Mouse (Mus musculus): ENCODE results near the gene Vamp3. TPM values are rescaled to one million over a fixed set of nuclear protein-coding genes. Genes with fewer than 3 reads are reported as not detected.

The Vamp3 gene
- polyA plus RNA-seq, 1 experiment = 40.6 TPM

- no peaks in the 10 kb centered on the region; the same call in none of the 2 replicates for H3K36me3 ChIP-seq (ENCODE audit: control insufficient read depth, insufficient read depth, low read length)
- no peak for TF ChIP-seq POLR2A (IDR thresholded peaks at IDR 0.05; ENCODE audit: low read depth, low read length)
- no peak for TF ChIP-seq CTCF (conservative IDR thresholded peaks at IDR 0.05; ENCODE audit: insufficient read depth, insufficient read length, low read depth, low read length)
- 87% methylated on average over 13 of the region's 13 CpGs for WGBS
These were observed 52.0 kb downstream of the Vamp3 start for GRCm38 (mm10) chr4:151005656-151006318.

GRCm38 (mm10) chr4:151001397-151001796, 56.4 kb downstream of the Vamp3 start:
- WGBS = 56% methylated on average over 13 of the region's 13 CpGs
- DNase-seq = no peak
- Histone ChIP-seq H3K27me3 (replicated peaks; ENCODE audit: control insufficient read depth, insufficient read depth, low read length) (no peaks in the 10 kb centered on the region), H3K4me3 (ENCODE audit: insufficient read depth, low read depth, low read length) (no peak overlapping the region), H3K36me3 (ENCODE audit: control insufficient read depth, insufficient read depth, low read length) (no peaks in the 10 kb centered on the region; the same call in 1 of the 2 replicates), H3K4me1 (ENCODE audit: control insufficient read depth, insufficient read depth, low read length) (no peaks in the 10 kb centered on the region), H3K27ac (ENCODE audit: insufficient read depth, low read depth, low read length) (no peak overlapping the region)
- TF ChIP-seq POLR2A (IDR thresholded peaks at IDR 0.05; ENCODE audit: low read depth, low read length) (no peak), CTCF (conservative IDR thresholded peaks at IDR 0.05; ENCODE audit: insufficient read depth, insufficient read length, low read depth, low read length) (no peak)

More at GRCm38 (mm10) chr4:151005656-151006318, 52.0 kb downstream of the Vamp3 start:
- no peaks in the 10 kb centered on the region for H3K27me3 ChIP-seq (replicated peaks; ENCODE audit: control insufficient read depth, insufficient read depth, low read length)
- H3K27ac ChIP-seq (ENCODE audit: insufficient read depth, low read depth, low read length) = no peak overlapping the region
- no peak for DNase-seq
- H3K4me3 ChIP-seq (ENCODE audit: insufficient read depth, low read depth, low read length) = no peak overlapping the region
- H3K4me1 ChIP-seq (ENCODE audit: control insufficient read depth, insufficient read depth, low read length) = no peaks in the 10 kb centered on the region

GRCm38 (mm10) chr4:150998626-150999025, 59.1 kb downstream of the Vamp3 start:
- no peak for DNase-seq
- Histone ChIP-seq H3K4me3 (ENCODE audit: insufficient read depth, low read depth, low read length) (no peak overlapping the region), H3K36me3 (ENCODE audit: control insufficient read depth, insufficient read depth, low read length) (no peaks in the 10 kb centered on the region), H3K4me1 (ENCODE audit: control insufficient read depth, insufficient read depth, low read length) (no peaks in the 10 kb centered on the region), H3K27me3 (replicated peaks; ENCODE audit: control insufficient read depth, insufficient read depth, low read length) (no peaks in the 10 kb centered on the region), H3K27ac (ENCODE audit: insufficient read depth, low read depth, low read length) (no peak overlapping the region)
- TF ChIP-seq CTCF (conservative IDR thresholded peaks at IDR 0.05; ENCODE audit: insufficient read depth, insufficient read length, low read depth, low read length) = no peak
- no peak for TF ChIP-seq POLR2A (IDR thresholded peaks at IDR 0.05; ENCODE audit: low read depth, low read length)
- 90% methylated on average over 9 of the region's 9 CpGs for WGBS

Other genes starting within 250 kb of the Vamp3 start
- gene Errfi1, start 204.0 kb downstream of the Vamp3 start, polyA plus RNA-seq (2012; rRNA removed) = 230 TPM in 2 replicates
- gene Park7, start 143.5 kb downstream of the Vamp3 start, polyA plus RNA-seq (2012; rRNA removed) = 314 and 444 TPM in 2 replicates
- gene Tnfrsf9, start 143.4 kb downstream of the Vamp3 start, polyA plus RNA-seq (2012; rRNA removed) = 0.14 and 0.86 TPM in 2 replicates
- gene Uts2, start 60.9 kb downstream of the Vamp3 start, polyA plus RNA-seq (2012; rRNA removed) = not detected in 2 replicates
- 13.1 and 14.1 TPM in 2 replicates for gene Per3, start 13.3 kb downstream of the Vamp3 start, polyA plus RNA-seq (2012; rRNA removed)
- gene Gm13090, start 31.6 kb upstream of the Vamp3 start, polyA plus RNA-seq (2012; rRNA removed) = not detected in 2 replicates